Mouse (Mus musculus) spleen, postnatal 14 days (tissue): ENCODE results near the gene Gm21974.
"Not testable (repeated sequence)": the region's sequence is repeated elsewhere in the genome, so short reads cannot be mapped to it uniquely, and the experiment has no call there.

Experiments
- DNase-seq, 2 experiments: peaks; one replicate each; pipeline ENCODE4 v3.0.0; 2021 to 2022; ENCODE audit warnings: low spot score in 2 of 2

The Gm21974 gene

GRCm38 (mm10) chr7:127915293-127915692 is 20.0 kb upstream of the Gm21974 start:
- no peak for DNase-seq

GRCm38 (mm10) chr7:127912938-127913337 is 17.7 kb upstream of the Gm21974 start:
- no peak for DNase-seq

- peak; percentile 68 to 75 for DNase-seq
Measured at GRCm38 (mm10) chr7:127912190-127912871, 17.1 kb upstream of the Gm21974 start, which contains the start of gene Kat8. Kat8 (plus strand) TSS chr7:127912516.

- no peak for DNase-seq
Measured at GRCm38 (mm10) chr7:127908656-127909055, 13.4 kb upstream of the Gm21974 start.

- DNase-seq: no peak
Measured at GRCm38 (mm10) chr7:127907939-127908338, 12.7 kb upstream of the Gm21974 start.

GRCm38 (mm10) chr7:127903971-127904796 is 8.9 kb upstream of the Gm21974 start, which contains the start of gene Bckdk:
Bckdk (plus strand) TSS chr7:127904082.
- DNase-seq: peak; percentile 42 to 68

GRCm38 (mm10) chr7:127901772-127902171 is 6.5 kb upstream of the Gm21974 start:
- no peak for DNase-seq

GRCm38 (mm10) chr7:127899997-127900396 is 4.7 kb upstream of the Gm21974 start:
- no peak for DNase-seq

- no peak for DNase-seq
Measured at GRCm38 (mm10) chr7:127898179-127898956, 3.1 kb upstream of the Gm21974 start.

- DNase-seq: no peak
Measured at GRCm38 (mm10) chr7:127897542-127897941, 2.3 kb upstream of the Gm21974 start.

- peak; percentile 56 to 78 for DNase-seq
Measured at GRCm38 (mm10) chr7:127896384-127896783, 1.1 kb upstream of the Gm21974 start.

- DNase-seq: not testable (repeated sequence)
Measured at GRCm38 (mm10) chr7:127895891-127896290, 637 bp upstream of the Gm21974 start.

- DNase-seq: no peak
Measured at GRCm38 (mm10) chr7:127894480-127894879, 774 bp downstream of the Gm21974 start.

- DNase-seq: no peak
Measured at GRCm38 (mm10) chr7:127890798-127891197, 4.5 kb downstream of the Gm21974 start, which contains the start of gene Prss53. Prss53 (minus strand) TSS chr7:127890970.

GRCm38 (mm10) chr7:127888821-127889220 is 6.4 kb downstream of the Gm21974 start:
- DNase-seq: no peak

GRCm38 (mm10) chr7:127887781-127888180 is 7.5 kb downstream of the Gm21974 start:
- no peak for DNase-seq

- no peak for DNase-seq
Measured at GRCm38 (mm10) chr7:127887191-127887590, 8.1 kb downstream of the Gm21974 start.

GRCm38 (mm10) chr7:127886551-127886950 is 8.7 kb downstream of the Gm21974 start:
- DNase-seq: no peak

- no peak for DNase-seq
Measured at GRCm38 (mm10) chr7:127885951-127886350, 9.3 kb downstream of the Gm21974 start.

- DNase-seq: no peak
Measured at GRCm38 (mm10) chr7:127880431-127880830, 14.8 kb downstream of the Gm21974 start.

GRCm38 (mm10) chr7:127879301-127879700 is 16.0 kb downstream of the Gm21974 start:
- no peak for DNase-seq
